Mouse (Mus musculus) urinary bladder, adult 2 months (tissue): ENCODE measurements around the gene Tmem81. TPM values are rescaled to one million over a fixed set of nuclear protein-coding genes. Genes with fewer than 3 reads are reported as not detected.
"Not testable (repeated sequence)": the region's sequence is repeated elsewhere in the genome, so short reads cannot be mapped to it uniquely, and the experiment has no call there.

Source experiments
- DNase-seq: peaks from one replicate; pipeline ENCODE4 v3.0.0; 2022; ENCODE audit warnings: low spot score
- polyA plus RNA-seq: library from polyadenylated mRNA; depleted of rRNA; stranded (reverse); fragments of >200 nt; gene quantifications from 2 replicates; pipeline ENCODE4 v1.2.3, GENCODE M21; 2012; rRNA removed

Tmem81 gene
- polyA plus RNA-seq: 6.3 and 6.5 TPM in 2 replicates

GRCm38 (mm10) chr1:132506058-132506457 is at the start of gene Tmem81:
Gene Tmem81 (plus strand): TSS chr1:132506230.
- DNase-seq: no peak

GRCm38 (mm10) chr1:132464651-132465050 is 41.4 kb upstream of the Tmem81 start:
- DNase-seq: no peak

- no peak for DNase-seq
These were observed 37.1 kb upstream of the Tmem81 start for GRCm38 (mm10) chr1:132468926-132469325.

GRCm38 (mm10) chr1:132469519-132469918 is 36.5 kb upstream of the Tmem81 start:
- no peak for DNase-seq

- DNase-seq: not testable (repeated sequence)
These were observed 36.0 kb upstream of the Tmem81 start for GRCm38 (mm10) chr1:132470031-132470430.

GRCm38 (mm10) chr1:132471032-132471431 is 35.0 kb upstream of the Tmem81 start:
- no peak for DNase-seq

GRCm38 (mm10) chr1:132471499-132471898 is 34.5 kb upstream of the Tmem81 start:
- DNase-seq: no peak

GRCm38 (mm10) chr1:132472537-132472936 is 33.5 kb upstream of the Tmem81 start:
- DNase-seq: no peak

GRCm38 (mm10) chr1:132474496-132474895 is 31.5 kb upstream of the Tmem81 start:
- no peak for DNase-seq

- no peak for DNase-seq
These were observed 29.5 kb upstream of the Tmem81 start for GRCm38 (mm10) chr1:132476575-132476927.

GRCm38 (mm10) chr1:132476928-132477691 is 28.9 kb upstream of the Tmem81 start, which contains the start of gene Rbbp5:
Gene Rbbp5 (plus strand): TSS chr1:132477365.
- DNase-seq: peak; percentile 75

- no peak for DNase-seq
These were observed 26.6 kb upstream of the Tmem81 start for GRCm38 (mm10) chr1:132479438-132479837.

GRCm38 (mm10) chr1:132481619-132482018 is 24.4 kb upstream of the Tmem81 start:
- no peak for DNase-seq

- DNase-seq: no peak
These were observed 22.8 kb upstream of the Tmem81 start for GRCm38 (mm10) chr1:132483234-132483633.

- DNase-seq: no peak
These were observed 22.3 kb upstream of the Tmem81 start for GRCm38 (mm10) chr1:132483759-132484158.

- DNase-seq: no peak
These were observed 5.5 kb upstream of the Tmem81 start for GRCm38 (mm10) chr1:132500535-132500934.

GRCm38 (mm10) chr1:132505155-132505554 is 875 bp upstream of the Tmem81 start:
- no peak for DNase-seq

GRCm38 (mm10) chr1:132506656-132507055 is 626 bp downstream of the Tmem81 start:
- no peak for DNase-seq

- no peak for DNase-seq
These were observed 3.7 kb downstream of the Tmem81 start for GRCm38 (mm10) chr1:132509771-132510170.

- no peak for DNase-seq
These were observed 5.5 kb downstream of the Tmem81 start for GRCm38 (mm10) chr1:132511521-132511920.

- peak; percentile 7 for DNase-seq
These were observed 6.1 kb downstream of the Tmem81 start for GRCm38 (mm10) chr1:132512106-132512505.

GRCm38 (mm10) chr1:132515339-132515738 is 9.3 kb downstream of the Tmem81 start:
- no peak for DNase-seq

- no peak for DNase-seq
These were observed 10.7 kb downstream of the Tmem81 start for GRCm38 (mm10) chr1:132516776-132517175.

- DNase-seq: no peak
These were observed 12.6 kb downstream of the Tmem81 start for GRCm38 (mm10) chr1:132518621-132519020.
